Mouse (Mus musculus) lung, postnatal 0 days (tissue): ENCODE results near the gene Gls.

Source experiments
- CTCF ChIP-seq: IDR thresholded peaks from 2 replicates; pipeline ENCODE4 v1.5.1; 2016; ENCODE audit warnings: antibody characterized with exemption, mild to moderate bottlenecking
- EP300 ChIP-seq: IDR thresholded peaks from 2 replicates; pipeline ENCODE4 v1.6.1; 2016; ENCODE audit warnings: antibody characterized with exemption, mild to moderate bottlenecking, control low read depth

- TF ChIP-seq EP300 (no peak), CTCF (no peak)
These were observed 91.5 kb downstream of the Gls start for GRCm38 (mm10) chr1:52141482-52141881.
